Mouse (Mus musculus) heart, embryonic 11.5 days (tissue): ENCODE results near the gene Bpifb3. TPM values are rescaled to one million over a fixed set of nuclear protein-coding genes. Genes with fewer than 3 reads are reported as not detected.

Experiments
- ATAC-seq: fragments of 200-750 bp; cut with Nextera tagmentation; replicated peaks from 2 replicates; pipeline ENCODE4 v1.8.0; 2017; ENCODE audit warnings: moderate library complexity; ENCODE audit not compliant: insufficient number of reproducible peaks, low FRiP score, low TSS enrichment
- H3K27ac ChIP-seq: fragments of 300-500 bp; sonication (generic); 2 replicates; pipeline ENCODE4 v1.5.1; 2014; ENCODE audit warnings: mild to moderate bottlenecking, low read depth, low read length
- H3K27me3 ChIP-seq: fragments of 300-500 bp; sonication (generic); 2 replicates; pipeline ENCODE4 v1.6.1; 2014; ENCODE audit warnings: mild to moderate bottlenecking, low read length, mixed read lengths; ENCODE audit not compliant: control insufficient read depth, insufficient read depth
- H3K36me3 ChIP-seq: fragments of 300-500 bp; sonication (generic); 2 replicates; pipeline ENCODE4 v1.6.1; 2014; ENCODE audit warnings: mild to moderate bottlenecking, low read length, moderate library complexity, mixed read lengths; ENCODE audit not compliant: control insufficient read depth, insufficient read depth
- H3K4me1 ChIP-seq: fragments of 300-500 bp; sonication (generic); 2 replicates; pipeline ENCODE4 v1.6.1; 2014; ENCODE audit warnings: low read length; ENCODE audit not compliant: control insufficient read depth, insufficient read depth
- H3K4me2 ChIP-seq: fragments of 300-500 bp; sonication (generic); 2 replicates; pipeline ENCODE4 v1.6.1; 2014; ENCODE audit warnings: mild to moderate bottlenecking, moderate library complexity
- H3K4me3 ChIP-seq: fragments of 300-500 bp; sonication (generic); 2 replicates; pipeline ENCODE4 v1.5.1; 2014; ENCODE audit warnings: low read depth, low read length
- H3K9ac ChIP-seq: fragments of 300-500 bp; sonication (generic); 2 replicates; pipeline ENCODE4 v1.6.1; 2014; ENCODE audit warnings: mild to moderate bottlenecking, low read depth, low read length, moderate library complexity
- H3K9me3 ChIP-seq: fragments of 300-500 bp; sonication (generic); replicated peaks from 2 replicates; pipeline ENCODE4 v1.6.1; 2016; ENCODE audit warnings: low read length; ENCODE audit not compliant: control insufficient read depth
- WGBS: fragments of 180-500 bp; shearing (Covaris S2); extraction: QIAGEN DNeasy Blood & Tissue Kit; methylation state at CpG from one replicate; pipeline ENCODE4 v1.1.7; 2014; ENCODE audit not compliant: insufficient replicate concordance; 5-methylcytosine and 5-hydroxymethylcytosine counted together
- polyA plus RNA-seq: library from polyadenylated mRNA; unstranded; fragments of >200 nt; fragmentation: Nextera tagmentation; extraction: Ambion mirVana; gene quantifications from 2 replicates; pipeline ENCODE4 v1.2.1, GENCODE M21; 2014

The Bpifb3 gene
- polyA plus RNA-seq, 1 experiment from 2014 or later, result not detected

GRCm38 (mm10) chr2:153962821-153963331, 44.8 kb downstream of the Bpifb3 start:
- H3K36me3 ChIP-seq, result no peaks in the 10 kb centered on the region
- 52% methylated on average over 4 of the region's 4 CpGs for WGBS
- H3K9ac ChIP-seq, result no peak overlapping the region
- H3K27ac ChIP-seq, result no peak overlapping the region
- H3K27me3 ChIP-seq, result no peaks in the 10 kb centered on the region
- no peaks in the 10 kb centered on the region for H3K4me1 ChIP-seq
- H3K9me3 ChIP-seq, result no peaks in the 10 kb centered on the region
- no peak for ATAC-seq
- H3K4me3 ChIP-seq, result no peak overlapping the region
- no peak overlapping the region for H3K4me2 ChIP-seq

DNA sequence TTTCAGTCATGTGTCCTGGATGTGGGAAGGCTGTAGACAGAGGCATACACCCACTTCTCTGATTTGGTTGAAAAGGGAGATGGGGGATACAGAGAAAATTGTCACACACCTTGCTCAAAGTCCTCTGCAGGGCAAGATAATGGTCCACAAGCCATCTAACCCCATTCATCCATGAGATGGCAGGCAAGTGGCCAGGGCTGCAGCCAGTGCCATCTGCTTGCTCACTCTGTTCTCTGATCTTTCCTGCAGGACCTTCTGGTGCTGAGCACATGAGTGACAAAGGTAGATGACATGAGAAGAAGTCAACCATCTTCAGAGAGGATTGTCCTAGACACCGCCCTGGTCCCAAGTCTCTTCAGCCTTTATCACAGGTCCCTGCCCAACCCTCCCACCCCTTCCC, 45.3 kb downstream of the Bpifb3 start:
- 73% methylated on average over 1 of the region's 1 CpGs for WGBS

DNA sequence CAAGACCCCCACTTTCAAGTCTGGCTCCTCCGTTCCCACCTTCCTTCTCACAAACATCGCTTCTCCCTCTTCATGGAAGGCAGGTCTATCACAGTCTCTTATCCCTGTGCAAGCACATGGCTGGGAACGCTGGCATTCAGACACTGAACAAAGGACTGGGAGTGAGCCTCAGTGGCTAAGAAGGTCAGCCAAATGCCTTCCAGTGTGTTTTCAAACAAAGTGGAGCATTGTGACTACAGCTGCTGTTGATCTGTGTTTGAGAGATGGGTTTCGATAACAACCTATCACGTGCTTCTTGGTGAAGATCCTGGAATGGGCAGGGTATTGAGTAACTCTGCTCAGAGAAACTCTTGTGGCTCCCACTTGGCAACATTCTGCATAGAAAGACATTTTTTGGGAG, 52.2 kb downstream of the Bpifb3 start:
- H3K4me1 ChIP-seq, result no peaks in the 10 kb centered on the region

More for the DNA sequence above, 45.3 kb downstream of the Bpifb3 start:
- ATAC-seq, result no peak
- Histone ChIP-seq H3K27me3 (no peaks in the 10 kb centered on the region), H3K27ac (no peak overlapping the region), H3K4me3 (no peak overlapping the region), H3K9ac (no peak overlapping the region), H3K36me3 (no peaks in the 10 kb centered on the region), H3K4me1 (no peaks in the 10 kb centered on the region), H3K4me2 (no peak overlapping the region), H3K9me3 (no peaks in the 10 kb centered on the region)

GRCm38 (mm10) chr2:153974582-153974981, 56.6 kb downstream of the Bpifb3 start, which contains the start of gene Bpifa6:
Bpifa6 (plus strand) TSS chr2:153974945.
- Histone ChIP-seq H3K9me3 (no peaks in the 10 kb centered on the region), H3K9ac (no peak within 1 kb of the TSS), H3K27ac (no peak within 1 kb of the TSS), H3K4me3 (no peak within 1 kb of the TSS), H3K4me2 (no peak within 1 kb of the TSS), H3K36me3 (no peaks in the 10 kb centered on the region), H3K4me1 (no peaks in the 10 kb centered on the region), H3K27me3 (no peaks in the 10 kb centered on the region)
- 67% methylated on average over 5 of the region's 5 CpGs for WGBS
- no peak for ATAC-seq

More for the DNA sequence above, 52.2 kb downstream of the Bpifb3 start:
- Histone ChIP-seq H3K36me3 (no peaks in the 10 kb centered on the region), H3K9me3 (no peaks in the 10 kb centered on the region), H3K27ac (no peak overlapping the region), H3K9ac (no peak overlapping the region), H3K4me2 (no peak overlapping the region), H3K4me3 (no peak overlapping the region), H3K27me3 (no peaks in the 10 kb centered on the region)
- ATAC-seq, result no peak
- 69% methylated on average over 5 of the region's 5 CpGs for WGBS

Other genes starting within 250 kb of the Bpifb3 start
- gene Dnmt3c, start 221.6 kb upstream of the Bpifb3 start, polyA plus RNA-seq, result not detected in 2 replicates
- gene Mapre1, start 177.0 kb upstream of the Bpifb3 start, polyA plus RNA-seq, result 271 and 300 TPM in 2 replicates
- 0.06 TPM in 1 of 2 replicates, not detected in the other for gene Efcab8, start 138.3 kb upstream of the Bpifb3 start, polyA plus RNA-seq
- not detected in 2 replicates for gene Sun5, start 47.1 kb upstream of the Bpifb3 start, polyA plus RNA-seq
- not detected in 2 replicates for gene Bpifb2, start 43.2 kb upstream of the Bpifb3 start, polyA plus RNA-seq
- gene Bpifb6, start 17.8 kb upstream of the Bpifb3 start, polyA plus RNA-seq, result not detected in 2 replicates
- gene Bpifb4, start 20.0 kb downstream of the Bpifb3 start, polyA plus RNA-seq, result not detected in 2 replicates
- not detected in 2 replicates for gene Bpifa6, start 56.7 kb downstream of the Bpifb3 start, polyA plus RNA-seq
- gene Bpifa2, start 90.0 kb downstream of the Bpifb3 start, polyA plus RNA-seq, result not detected in 2 replicates
- gene Bpifa3, start 212.1 kb downstream of the Bpifb3 start, polyA plus RNA-seq, result not detected in 2 replicates
- gene Bpifa1, start 224.7 kb downstream of the Bpifb3 start, polyA plus RNA-seq, result not detected in 2 replicates
- gene Bpifa5, start 244.4 kb downstream of the Bpifb3 start, polyA plus RNA-seq, result not detected in 2 replicates